Mouse (Mus musculus) lung, embryonic 14.5 days (tissue): ENCODE measurements around the gene Kbtbd6. TPM values are rescaled to one million over a fixed set of nuclear protein-coding genes. Genes with fewer than 3 reads are reported as not detected.
"Not testable (repeated sequence)": the region's sequence is repeated elsewhere in the genome, so short reads cannot be mapped to it uniquely, and the experiment has no call there.

Source experiments
- ATAC-seq: fragments of 200-750 bp; cut with Nextera tagmentation; 2 replicates; pipeline ENCODE4 v1.8.0; 2017; ENCODE audit warnings: mild to moderate bottlenecking, moderate TSS enrichment, moderate library complexity; ENCODE audit not compliant: insufficient read depth
- DNase-seq: peaks from one replicate; pipeline ENCODE4 v3.0.0-alpha.2; 2015
- H3K27ac ChIP-seq: fragments of 300-500 bp; sonication (generic); 2 replicates; pipeline ENCODE4 v1.5.1; 2014; ENCODE audit warnings: low read depth, mild to moderate bottlenecking, moderate library complexity
- H3K27me3 ChIP-seq: fragments of 300-500 bp; sonication (generic); 2 replicates; pipeline ENCODE4 v1.6.1; 2014; ENCODE audit warnings: low read length, control low read depth; ENCODE audit not compliant: insufficient read depth
- H3K36me3 ChIP-seq: fragments of 300-500 bp; sonication (generic); 2 replicates; pipeline ENCODE4 v1.6.1; 2014; ENCODE audit warnings: control low read depth; ENCODE audit not compliant: insufficient read depth
- H3K4me1 ChIP-seq: fragments of 300-500 bp; sonication (generic); 2 replicates; pipeline ENCODE4 v1.6.1; 2014; ENCODE audit warnings: antibody characterized with exemption, control low read depth; ENCODE audit not compliant: insufficient read depth
- H3K4me2 ChIP-seq: fragments of 300-500 bp; sonication (generic); 2 replicates; pipeline ENCODE4 v1.6.1; 2014; ENCODE audit warnings: mild to moderate bottlenecking
- H3K4me3 ChIP-seq: fragments of 300-500 bp; sonication (generic); 2 replicates; pipeline ENCODE4 v1.5.1; 2014; ENCODE audit warnings: low read depth, low read length
- H3K9ac ChIP-seq: fragments of 300-500 bp; sonication (generic); 2 replicates; pipeline ENCODE4 v1.6.1; 2014
- H3K9me3 ChIP-seq: fragments of 300-500 bp; sonication (generic); 2 replicates; pipeline ENCODE4 v1.6.1; 2016; ENCODE audit warnings: low read depth, low read length, control low read depth
- CTCF ChIP-seq: IDR thresholded peaks from 2 replicates; pipeline ENCODE4 v1.5.1; 2016; ENCODE audit warnings: antibody characterized with exemption, low read depth
- WGBS: fragments of 180-500 bp; shearing (Covaris S2); extraction: QIAGEN DNeasy Blood & Tissue Kit; methylation state at CpG from one replicate; pipeline ENCODE4 v1.1.7; 2014; 5-methylcytosine and 5-hydroxymethylcytosine counted together
- polyA plus RNA-seq: library from polyadenylated mRNA; unstranded; fragments of >200 nt; fragmentation: Nextera tagmentation; extraction: Ambion mirVana; gene quantifications from 2 replicates; pipeline ENCODE4 v1.2.1, GENCODE M21; 2014

Kbtbd6 gene
- polyA plus RNA-seq, 1 experiment from 2014 or later, result 5.6 TPM

GRCm38 (mm10) chr14:79425979-79426729, 25.5 kb upstream of the Kbtbd6 start, which contains the start of gene Kbtbd7:
TSS of gene Kbtbd7 (plus strand) at chr14:79426511.
- ATAC-seq (peak; percentile 99), DNase-seq (peak; percentile 97)
- peak within 1 kb of the TSS; percentile 57 for H3K4me2 ChIP-seq
- no peaks in the 10 kb centered on the region for H3K27me3 ChIP-seq
- H3K4me1 ChIP-seq, result no peaks in the 10 kb centered on the region
- no peak for TF ChIP-seq CTCF
- peaks cover 11% of the 10 kb centered on the region for H3K9me3 ChIP-seq
- peaks cover 8% of the 10 kb centered on the region; the same call in 1 of the 2 replicates for H3K36me3 ChIP-seq
- under 1% methylated on average over 44 of the region's 44 CpGs for WGBS
- H3K9ac ChIP-seq, result peak within 1 kb of the TSS; percentile 58
- peak within 1 kb of the TSS; percentile 49 for H3K4me3 ChIP-seq
- peak within 1 kb of the TSS; percentile 72 for H3K27ac ChIP-seq

- peak; percentile 59 for ATAC-seq
- peak overlapping the region; percentile 58 for H3K9ac ChIP-seq
- H3K27me3 ChIP-seq, DNase-seq, H3K36me3 ChIP-seq, H3K4me1 ChIP-seq: not testable (repeated sequence)
- H3K4me2 ChIP-seq, result peak overlapping the region; percentile 57
- H3K4me3 ChIP-seq, result peak overlapping the region; percentile 49
- H3K9me3 ChIP-seq, result peaks cover 11% of the 10 kb centered on the region
- 47% methylated on average over 8 of the region's 59 CpGs for WGBS
- peak overlapping the region; percentile 72 for H3K27ac ChIP-seq
Measured at GRCm38 (mm10) chr14:79426730-79427365, 24.8 kb upstream of the Kbtbd6 start.

GRCm38 (mm10) chr14:79434068-79434467, 17.6 kb upstream of the Kbtbd6 start:
- no peak overlapping the region for H3K27ac ChIP-seq
- no peak for TF ChIP-seq CTCF
- no peaks in the 10 kb centered on the region for H3K27me3 ChIP-seq
- H3K4me2 ChIP-seq, result no peak overlapping the region
- no peaks in the 10 kb centered on the region for H3K9me3 ChIP-seq
- H3K4me1 ChIP-seq, result no peaks in the 10 kb centered on the region
- no peak overlapping the region for H3K4me3 ChIP-seq
- WGBS, result 76% methylated on average over 1 of the region's 1 CpGs
- H3K9ac ChIP-seq, result no peak overlapping the region
- DNase-seq (no peak), ATAC-seq (no peak)
- H3K36me3 ChIP-seq, result no peaks in the 10 kb centered on the region

GRCm38 (mm10) chr14:79440655-79441054, 11.0 kb upstream of the Kbtbd6 start:
- TF ChIP-seq CTCF, result no peak

GRCm38 (mm10) chr14:79441441-79441840, 10.2 kb upstream of the Kbtbd6 start:
- Histone ChIP-seq H3K4me3 (no peak overlapping the region), H3K9ac (no peak overlapping the region), H3K27ac (no peak overlapping the region), H3K4me1 (no peaks in the 10 kb centered on the region), H3K9me3 (no peaks in the 10 kb centered on the region), H3K27me3 (no peaks in the 10 kb centered on the region), H3K4me2 (no peak overlapping the region), H3K36me3 (no peaks in the 10 kb centered on the region)
- no peak for TF ChIP-seq CTCF
- ATAC-seq (no peak), DNase-seq (peak; percentile 8)
- 65% methylated on average over 5 of the region's 5 CpGs for WGBS

More at GRCm38 (mm10) chr14:79440655-79441054, 11.0 kb upstream of the Kbtbd6 start:
- no peak for ATAC-seq
- Histone ChIP-seq H3K27me3 (no peaks in the 10 kb centered on the region), H3K4me2 (no peak overlapping the region), H3K36me3 (no peaks in the 10 kb centered on the region), H3K9ac (no peak overlapping the region), H3K27ac (no peak overlapping the region), H3K9me3 (no peaks in the 10 kb centered on the region), H3K4me1 (no peaks in the 10 kb centered on the region), H3K4me3 (no peak overlapping the region)
- DNase-seq, result no peak
- 84% methylated on average over 2 of the region's 2 CpGs for WGBS

GRCm38 (mm10) chr14:79444601-79445000, 7.0 kb upstream of the Kbtbd6 start:
- H3K4me3 ChIP-seq, result no peak overlapping the region
- DNase-seq (no peak), ATAC-seq (no peak)
- no peak overlapping the region for H3K9ac ChIP-seq
- no peaks in the 10 kb centered on the region for H3K27me3 ChIP-seq
- H3K4me1 ChIP-seq, result no peaks in the 10 kb centered on the region
- H3K4me2 ChIP-seq, result no peak overlapping the region
- H3K36me3 ChIP-seq, result no peaks in the 10 kb centered on the region
- H3K27ac ChIP-seq, result no peak overlapping the region
- WGBS, result 70% methylated on average over 9 of the region's 9 CpGs
- no peak for TF ChIP-seq CTCF
- no peaks in the 10 kb centered on the region for H3K9me3 ChIP-seq

- Histone ChIP-seq H3K4me3 (no peak overlapping the region), H3K9me3 (no peaks in the 10 kb centered on the region), H3K27ac (no peak overlapping the region), H3K4me2 (no peak overlapping the region), H3K27me3 (no peaks in the 10 kb centered on the region), H3K36me3 (no peaks in the 10 kb centered on the region), H3K4me1 (no peaks in the 10 kb centered on the region), H3K9ac (no peak overlapping the region)
- TF ChIP-seq CTCF, result no peak
- ATAC-seq (no peak), DNase-seq (no peak)
- 67% methylated on average over 16 of the region's 16 CpGs for WGBS
Measured at GRCm38 (mm10) chr14:79445055-79445620, 6.5 kb upstream of the Kbtbd6 start.

GRCm38 (mm10) chr14:79452591-79452934, 928 bp downstream of the Kbtbd6 start:
- not testable (repeated sequence) for H3K4me3 ChIP-seq, H3K36me3 ChIP-seq, DNase-seq, H3K4me2 ChIP-seq, H3K9me3 ChIP-seq, H3K4me1 ChIP-seq, H3K27ac ChIP-seq, H3K9ac ChIP-seq, H3K27me3 ChIP-seq
- 95% methylated on average over 6 of the region's 10 CpGs for WGBS
- peak; percentile 53; the same call in 1 of the 2 replicates for ATAC-seq
